18 mouse cellular contexts compared by ENCODE assay signal in genomic region chr8:48439491-48439890, GRCm38 (mm10).
"Had no signal": no experiment of that assay in that cellular context is flagged by ENCODE, and none has a peak within 500 bp of the region (broad histone marks: within the 10 kb centered on the region; RNA-seq: fewer than 3 reads in every experiment).

No protein-coding gene starts in this region.

- H3K4me3 ChIP-seq: layer of hippocampus, adult 2 months; limb, embryonic 10.5 days; limb, embryonic 13.5 days; liver, embryonic 12.5 days; liver, embryonic 15.5 days; lung, embryonic 15.5 days; megakaryocyte, embryonic 14.5 days; midbrain, embryonic 10.5 days; neural tube, embryonic 13.5 days had no signal

- ATAC-seq: liver, embryonic 12.5 days had no signal

- H3K27ac ChIP-seq: layer of hippocampus, adult 2 months; limb, embryonic 10.5 days; limb, embryonic 13.5 days; liver, embryonic 12.5 days; liver, embryonic 15.5 days; lung, embryonic 15.5 days; midbrain, embryonic 10.5 days; neural tube, embryonic 13.5 days had no signal

- H3K4me1 ChIP-seq: limb, embryonic 10.5 days; limb, embryonic 13.5 days; liver, embryonic 12.5 days; liver, embryonic 15.5 days; lung, embryonic 15.5 days; megakaryocyte, embryonic 14.5 days had no signal

- DNase-seq: kidney, adult 18-20 months; kidney, postnatal 14 days; layer of hippocampus, adult 9-11 months; liver; lung, adult 18-20 months; lung, postnatal 10 days; lung, postnatal 36 days; midbrain, embryonic 14.5 days; thymus, postnatal 25 days had no signal

- H3K4me2 ChIP-seq: limb, embryonic 13.5 days; liver, embryonic 12.5 days; liver, embryonic 15.5 days; lung, embryonic 15.5 days; neural tube, embryonic 13.5 days had no signal

- H3K9me3 ChIP-seq: limb, embryonic 10.5 days; limb, embryonic 13.5 days; liver, embryonic 12.5 days; liver, embryonic 15.5 days; lung, embryonic 15.5 days; midbrain, embryonic 10.5 days; neural tube, embryonic 13.5 days had no signal

- H3K9ac ChIP-seq: limb, embryonic 13.5 days; liver, embryonic 12.5 days; liver, embryonic 15.5 days; lung, embryonic 15.5 days; neural tube, embryonic 13.5 days had no signal

- H3K27me3 ChIP-seq: limb, embryonic 13.5 days; liver, embryonic 12.5 days; liver, embryonic 15.5 days; lung, embryonic 15.5 days; megakaryocyte, embryonic 14.5 days; neural tube, embryonic 13.5 days had no signal

- H3K36me3 ChIP-seq: liver, embryonic 12.5 days; liver, embryonic 15.5 days; lung, embryonic 15.5 days; neural tube, embryonic 13.5 days had no signal
